Mouse (Mus musculus) adrenal gland (tissue): ENCODE results near the gene Slc35a2.

Source experiments
- intact Hi-C: fragments of 180-260 bp; cut with DNase I; formaldehyde crosslinking; loops from one replicate; pipeline ENCODE4 v1.15.1; 2025
- long read RNA-seq, 2 experiments: library from polyadenylated mRNA; unstranded; transcript quantifications; one replicate each; pipeline ENCODE4 v2.0.0; 2020; ENCODE audit warnings: borderline replicate concordance in 1 of 2; ENCODE audit not compliant: insufficient replicate concordance in 1 of 2

Slc35a2 gene
- long read RNA-seq, experiment 1, transcript Slc35a2-203 (5 exons, 1,527 nt): major isoform, 10 of 14 reads
- long read RNA-seq, experiment 1, partial matches to known transcripts: 2 of 14 reads
- long read RNA-seq, experiment 1, other reads (novel, unspliced or antisense): 1 of 14 reads
- long read RNA-seq, experiment 2, transcript Slc35a2-203 (5 exons, 1,527 nt): major isoform, 16 of 27 reads
- long read RNA-seq, experiment 2, partial matches to known transcripts: 1 of 27 reads
- long read RNA-seq, experiment 2, other reads (novel, unspliced or antisense): 4 of 27 reads

DNA sequence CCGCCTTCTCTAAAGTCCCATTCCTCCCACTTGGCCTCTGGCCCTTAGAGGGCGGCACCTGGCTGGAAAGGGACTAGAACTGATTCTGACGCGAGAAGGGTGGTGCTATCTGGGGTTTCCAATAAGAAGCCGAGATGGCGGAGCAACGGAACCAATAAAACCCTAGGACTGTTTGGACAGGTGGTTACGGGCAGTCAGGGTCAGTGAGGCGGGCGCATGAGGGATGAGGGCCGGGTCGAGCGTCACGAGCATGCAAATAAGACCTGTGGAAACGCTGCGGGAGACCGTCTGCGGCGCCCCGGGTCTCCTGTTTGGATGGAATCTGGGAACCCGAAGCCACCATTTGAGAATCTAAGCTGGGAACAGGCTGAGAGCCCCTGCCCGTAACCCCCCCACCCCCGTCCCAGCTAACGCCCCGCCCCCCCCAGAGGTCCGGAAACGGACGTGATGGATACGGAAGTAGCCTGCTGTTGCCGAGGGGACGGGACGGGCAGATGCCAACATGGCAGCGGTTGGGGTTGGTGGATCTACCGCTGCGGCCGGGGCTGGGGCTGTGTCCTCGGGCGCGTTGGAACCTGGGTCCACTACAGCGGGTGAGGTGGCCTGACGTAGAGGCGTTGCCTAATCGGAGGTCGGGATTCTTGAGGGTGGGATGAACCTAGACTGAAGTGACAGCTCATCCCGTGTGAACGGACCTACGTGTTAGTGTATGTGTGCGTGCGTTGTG lies at the start of gene Slc35a2:
TSS of gene Slc35a2 (plus strand) at position 188 of the 727 bp plus-strand sequence.
- intact Hi-C loops: no loop called here

DNA sequence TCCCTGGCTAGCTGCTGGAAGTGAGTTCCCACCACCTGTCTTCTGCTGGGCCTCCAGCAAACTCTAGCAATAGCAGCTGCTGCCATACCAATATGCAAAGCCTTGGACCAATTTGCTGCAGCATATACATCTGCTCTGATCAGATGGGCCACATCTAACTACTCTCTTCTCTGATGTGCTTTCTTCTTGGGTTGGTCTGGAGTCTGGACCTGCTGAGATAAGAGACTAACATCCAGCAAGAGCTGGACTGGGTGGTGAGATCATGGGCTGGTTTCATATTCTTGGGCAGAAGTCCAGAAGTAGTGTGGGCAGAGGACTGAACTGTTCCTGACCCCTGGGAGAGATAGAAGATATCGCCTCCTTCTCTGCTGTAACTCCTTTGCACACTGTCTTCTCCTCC lies 46.7 kb upstream of the Slc35a2 start:
- intact Hi-C loops: no loop called here

DNA sequence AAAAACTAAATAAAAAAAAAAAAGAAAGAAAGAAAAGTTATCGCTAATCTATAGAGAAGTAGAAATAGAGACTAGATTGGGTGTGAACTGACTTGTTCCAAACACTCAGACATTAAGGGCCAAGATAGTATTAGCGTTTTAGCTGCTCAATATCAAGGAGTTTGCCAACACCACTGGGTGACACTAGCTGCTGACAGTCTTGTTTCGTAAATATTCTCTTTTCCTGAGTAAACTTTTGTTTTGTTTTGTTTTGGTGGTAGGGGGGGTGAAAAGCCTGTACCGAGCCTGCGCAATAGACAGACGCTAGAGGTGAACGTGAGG lies 43.0 kb upstream of the Slc35a2 start:
- intact Hi-C loops: no loop called here

- intact Hi-C loops: no loop called here
These were observed 42.4 kb upstream of the Slc35a2 start, which contains the start of gene Otud5 for GRCm38 (mm10) chrX:7841163-7842162. Otud5 (plus strand) TSS chrX:7841364.

- intact Hi-C loops: no loop called here
These were observed 41.5 kb upstream of the Slc35a2 start for GRCm38 (mm10) chrX:7842318-7842717.

DNA sequence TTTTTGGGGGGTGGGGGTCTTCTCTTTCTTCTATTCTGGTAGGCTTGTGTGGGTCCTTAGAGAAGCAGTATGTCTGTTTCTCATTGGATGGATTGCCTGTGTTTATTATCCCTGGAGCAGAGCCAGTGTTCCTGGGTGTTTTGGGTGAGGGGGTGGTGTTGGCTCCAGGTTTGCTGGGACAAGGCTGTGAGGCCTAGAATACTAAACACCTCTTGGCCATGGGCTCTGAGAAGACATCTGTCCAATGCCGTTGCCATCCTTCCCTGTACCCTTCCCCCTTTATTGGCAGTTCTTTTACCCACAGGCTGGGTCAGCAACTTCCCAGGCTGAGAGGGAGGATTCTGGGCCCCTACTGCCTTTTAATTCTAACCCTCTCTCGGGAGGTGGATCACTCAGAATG lies 36.0 kb upstream of the Slc35a2 start:
- intact Hi-C loops: no loop called here

DNA sequence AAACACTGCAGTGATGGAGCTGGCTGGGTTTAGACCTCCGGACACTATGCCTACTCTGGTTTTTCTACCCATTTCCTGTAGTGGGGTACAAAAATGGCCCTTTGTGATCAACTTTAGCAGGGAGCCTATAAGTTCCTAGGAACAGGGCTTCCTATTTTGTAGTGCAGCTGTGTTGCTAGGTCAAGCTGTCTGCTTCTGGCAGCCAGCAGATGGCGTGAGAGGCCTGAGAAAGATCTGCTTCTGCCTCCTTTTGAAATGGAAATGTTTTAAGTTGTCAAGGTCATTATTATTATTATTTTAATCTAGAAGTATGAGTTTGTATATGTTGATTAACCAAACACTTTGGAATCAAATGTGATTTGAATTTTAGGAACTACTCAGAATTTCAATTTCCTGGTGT lies 29.2 kb upstream of the Slc35a2 start:
- intact Hi-C loops: no loop called here

GRCm38 (mm10) chrX:7859191-7859753 lies 24.6 kb upstream of the Slc35a2 start:
- intact Hi-C loops: no loop called here

GRCm38 (mm10) chrX:7863181-7863580 lies 20.6 kb upstream of the Slc35a2 start:
- intact Hi-C loops: no loop called here

DNA sequence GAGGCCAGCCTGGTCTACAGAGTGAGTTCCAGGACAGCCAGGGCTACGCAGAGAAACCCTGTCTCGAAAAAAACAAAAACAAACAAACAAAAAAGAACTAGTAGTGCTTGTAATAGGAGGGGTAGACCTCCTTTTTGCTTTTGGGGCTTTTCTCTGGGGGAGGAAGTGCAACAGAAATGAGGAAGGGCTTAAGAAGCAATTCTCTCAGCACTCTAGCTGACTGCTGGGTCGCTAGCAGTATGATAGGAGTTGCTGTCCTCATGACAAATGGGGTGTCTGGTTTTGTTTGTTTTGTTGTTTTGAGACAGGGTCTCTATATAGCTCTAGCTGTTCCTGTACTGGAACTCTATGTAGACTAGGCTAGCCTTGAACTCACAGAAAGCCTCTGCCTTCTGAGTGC lies 19.3 kb upstream of the Slc35a2 start:
- intact Hi-C loops: no loop called here

GRCm38 (mm10) chrX:7865343-7865742 lies 18.5 kb upstream of the Slc35a2 start:
- intact Hi-C loops: no loop called here

DNA sequence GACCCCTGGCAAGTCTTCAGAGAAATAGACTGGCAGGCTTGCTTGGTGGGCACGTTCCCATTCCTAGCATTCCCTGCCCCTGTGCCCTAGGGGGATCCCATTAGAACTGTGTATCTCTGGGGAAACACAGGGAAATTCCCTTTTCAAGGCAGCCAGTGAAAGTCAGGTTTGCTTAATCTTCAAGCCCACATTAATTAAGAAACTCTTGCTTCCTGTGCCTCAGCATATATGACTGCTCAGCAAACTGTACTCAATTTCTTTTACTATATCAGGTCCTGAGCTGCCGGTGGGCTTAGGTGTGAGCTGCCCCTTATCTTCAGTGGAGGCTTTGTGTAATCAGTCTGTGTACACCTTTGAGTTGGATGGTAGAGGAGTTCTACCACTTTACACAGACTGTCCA lies 18.0 kb upstream of the Slc35a2 start:
- intact Hi-C loops: no loop called here

DNA sequence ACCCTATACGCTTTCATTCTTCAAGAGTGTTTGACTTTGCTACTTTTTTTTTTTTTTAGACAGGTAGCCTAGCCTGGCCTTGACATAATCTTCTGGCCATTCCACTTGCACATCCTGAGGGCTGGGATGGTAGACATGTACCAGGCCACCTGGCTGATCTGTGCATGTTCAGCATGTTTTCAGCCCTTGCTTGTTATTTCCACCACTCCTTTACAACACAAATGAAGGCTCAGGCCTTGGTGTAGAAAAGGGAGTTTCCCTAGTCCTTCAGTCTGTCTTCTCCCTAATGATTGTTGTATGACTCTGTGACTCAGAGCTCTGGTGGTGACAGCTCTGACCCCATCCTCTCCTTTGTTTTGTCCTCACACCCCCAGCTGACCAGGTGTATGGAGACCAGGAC lies 16.7 kb upstream of the Slc35a2 start:
- intact Hi-C loops: no loop called here

DNA sequence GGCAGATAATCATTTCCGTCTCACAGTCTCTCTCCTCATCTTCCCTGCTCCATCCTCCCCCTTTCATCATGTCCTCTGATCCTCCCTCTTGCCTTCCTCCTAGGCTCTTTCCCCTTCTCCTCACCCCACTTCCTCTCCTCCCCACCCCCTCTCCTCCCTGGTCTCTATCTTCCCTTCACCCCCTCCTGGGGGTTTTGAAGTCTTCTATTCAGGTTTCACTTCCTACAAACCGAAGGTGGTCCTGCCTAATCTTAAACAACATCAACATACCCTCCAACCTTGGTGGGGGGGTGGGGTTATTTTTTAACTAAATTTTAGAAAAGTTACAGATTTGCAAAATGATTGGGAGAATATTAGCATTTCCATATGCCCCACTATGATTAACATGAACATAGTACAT lies 15.3 kb upstream of the Slc35a2 start:
- intact Hi-C loops: no loop called here

GRCm38 (mm10) chrX:7869826-7870225 lies 14.0 kb upstream of the Slc35a2 start:
- intact Hi-C loops: no loop called here

- intact Hi-C loops: no loop called here
These were observed 5.8 kb upstream of the Slc35a2 start, which contains the start of gene Pim2 for GRCm38 (mm10) chrX:7878007-7878419. Pim2 (plus strand) TSS chrX:7878262.

DNA sequence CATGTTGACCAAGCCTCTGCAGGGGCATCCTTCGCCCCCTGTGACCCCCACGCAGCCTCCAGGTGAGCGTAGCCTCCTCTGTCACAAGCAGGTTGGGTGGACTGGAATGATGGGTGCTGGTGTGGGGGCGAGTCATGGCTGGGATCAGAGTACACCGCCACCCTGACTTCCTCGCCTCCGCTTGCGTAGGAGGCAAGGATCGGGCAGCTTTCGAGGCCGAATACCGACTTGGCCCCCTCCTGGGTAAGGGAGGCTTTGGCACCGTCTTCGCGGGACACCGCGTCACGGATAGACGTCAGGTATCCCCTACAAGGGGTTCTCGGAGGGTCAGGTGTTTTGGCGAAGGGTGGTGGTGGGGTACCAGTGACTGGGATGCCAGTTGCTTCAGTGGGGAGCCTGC lies 5.3 kb upstream of the Slc35a2 start:
- intact Hi-C loops: no loop called here

DNA sequence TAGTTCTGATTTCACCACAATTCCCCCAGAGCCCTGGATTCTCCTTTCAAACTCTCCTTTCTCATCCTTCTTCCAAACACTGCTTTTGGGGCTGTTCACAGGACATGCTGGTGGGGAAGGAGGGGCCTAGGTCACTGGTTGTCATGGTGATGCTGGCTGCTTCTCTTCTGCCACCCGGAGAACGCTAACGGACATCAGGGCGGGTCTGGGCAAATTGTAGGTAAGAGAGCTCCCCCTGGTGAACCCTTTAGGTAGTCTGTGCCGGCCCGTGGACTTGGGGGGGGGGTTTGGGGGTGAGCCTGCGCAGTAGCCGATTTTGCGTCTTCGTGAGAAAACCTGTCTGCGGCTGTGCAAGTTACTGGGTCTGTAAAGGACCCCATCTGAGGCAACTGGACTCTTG lies 4.0 kb upstream of the Slc35a2 start:
- intact Hi-C loops: no loop called here

DNA sequence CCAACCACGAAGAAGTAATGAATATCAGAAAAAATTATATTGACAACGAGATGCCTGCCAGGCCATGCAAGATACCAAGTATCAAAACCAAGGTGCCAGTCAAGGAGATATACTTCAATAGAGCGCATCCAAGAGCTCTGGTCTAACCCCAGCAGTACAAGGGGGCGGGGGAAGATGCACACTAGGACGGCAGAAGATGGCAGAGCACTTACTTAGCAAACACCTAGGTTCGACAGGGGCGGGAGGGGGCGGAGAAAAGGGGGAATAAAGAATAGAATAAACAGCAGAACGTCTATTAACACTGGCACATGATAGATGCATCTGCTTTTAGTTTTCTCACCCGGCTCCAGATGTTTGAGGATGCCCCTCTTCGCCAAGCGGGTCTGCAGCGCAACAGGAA lies 14.4 kb downstream of the Slc35a2 start:
- intact Hi-C loops: no loop called here

DNA sequence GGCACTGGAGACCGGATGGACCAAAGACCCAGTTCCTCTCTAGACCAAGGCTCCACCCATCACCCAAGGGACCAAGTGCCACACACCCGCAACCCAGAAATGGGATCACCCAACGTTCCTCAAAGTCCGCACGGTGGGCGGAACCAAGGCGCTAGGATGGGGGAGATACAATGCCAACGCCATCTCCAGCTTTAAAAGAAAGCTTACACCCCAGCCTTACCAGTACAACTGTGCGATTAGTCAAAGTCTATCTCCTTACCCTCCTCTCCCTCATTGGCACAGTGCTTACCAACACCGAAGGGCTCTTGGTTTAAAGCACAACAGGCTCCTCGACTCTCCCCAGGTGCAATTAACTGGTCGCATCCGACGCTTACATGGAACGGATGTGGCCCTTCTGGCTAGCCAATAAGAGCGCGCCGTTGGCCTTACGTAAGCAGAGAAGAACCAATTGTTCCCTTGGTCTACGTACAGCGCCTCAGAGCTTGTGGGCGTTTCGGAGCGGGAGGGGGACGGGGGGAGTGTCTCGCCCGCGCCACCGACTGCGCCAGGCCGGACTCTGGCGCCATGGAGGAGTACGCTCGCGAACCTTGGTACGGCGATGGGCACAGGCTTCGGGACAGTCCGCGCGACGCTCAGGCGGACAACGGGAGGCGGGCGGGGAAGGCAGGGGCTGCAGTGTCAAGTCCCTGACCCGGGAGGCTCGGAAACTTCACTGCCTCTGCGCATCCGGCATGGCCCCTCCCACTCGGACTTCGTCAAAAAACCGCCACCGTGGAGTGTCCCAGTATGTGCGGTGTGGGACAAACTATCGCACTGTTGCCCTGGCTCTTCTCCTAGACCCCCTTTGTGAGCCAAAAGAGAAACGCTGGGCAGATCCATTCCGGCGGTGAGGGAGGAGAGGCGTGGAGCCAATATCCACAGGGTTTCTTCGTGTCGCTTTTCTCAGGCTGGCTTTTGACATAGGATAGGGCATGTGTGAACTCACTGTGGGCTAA lies 15.3 kb downstream of the Slc35a2 start, which contains the start of the genes Pqbp1 and Timm17b:
TSS of gene Pqbp1 (minus strand) at position 390 of the 995 bp plus-strand sequence.
TSS of gene Timm17b (plus strand) at position 478 of the 995 bp plus-strand sequence.
- intact Hi-C loops: no loop called here
